Mouse (Mus musculus): ENCODE data around the gene Pgam5.

The Pgam5 gene

GRCm38 (mm10) chr5:110269141-110270101 lies at the start of gene Pgam5:
Pgam5 (minus strand) TSS chr5:110269913.
- DNase-seq (ENCODE audit: low read depth), result peak; percentile 85

- DNase-seq (ENCODE audit: low read depth), result no peak
Measured at GRCm38 (mm10) chr5:110313127-110313526, 43.4 kb upstream of the Pgam5 start.

- DNase-seq (ENCODE audit: low read depth), result no peak
Measured at GRCm38 (mm10) chr5:110308861-110309260, 39.1 kb upstream of the Pgam5 start.

GRCm38 (mm10) chr5:110300591-110300990 lies 30.9 kb upstream of the Pgam5 start:
- DNase-seq (ENCODE audit: low read depth), result no peak

- DNase-seq (ENCODE audit: low read depth), result no peak
Measured at GRCm38 (mm10) chr5:110296637-110297036, 26.9 kb upstream of the Pgam5 start.

GRCm38 (mm10) chr5:110291649-110292048 lies 21.9 kb upstream of the Pgam5 start:
- no peak for DNase-seq (ENCODE audit: low read depth)

- DNase-seq (ENCODE audit: low read depth), result no peak
Measured at GRCm38 (mm10) chr5:110287084-110287475, 17.4 kb upstream of the Pgam5 start.

- peak; percentile 17 for DNase-seq (ENCODE audit: low read depth)
Measured at GRCm38 (mm10) chr5:110286446-110287083, 16.9 kb upstream of the Pgam5 start.

- peak; percentile 87 for DNase-seq (ENCODE audit: low read depth)
Measured at GRCm38 (mm10) chr5:110285770-110286445, 16.2 kb upstream of the Pgam5 start, which contains the start of the genes Pxmp2 and Pole. Pxmp2 (minus strand) TSS chr5:110286186. Pole (plus strand) TSS chr5:110286306.

GRCm38 (mm10) chr5:110285156-110285555 lies 15.4 kb upstream of the Pgam5 start:
- DNase-seq (ENCODE audit: low read depth), result no peak

- DNase-seq (ENCODE audit: low read depth), result peak; percentile 84
Measured at GRCm38 (mm10) chr5:110284536-110284935, 14.8 kb upstream of the Pgam5 start.

- DNase-seq (ENCODE audit: low read depth), result no peak
Measured at GRCm38 (mm10) chr5:110281984-110282383, 12.3 kb upstream of the Pgam5 start.

- DNase-seq (ENCODE audit: low read depth), result no peak
Measured at GRCm38 (mm10) chr5:110276910-110277309, 7.2 kb upstream of the Pgam5 start.

- no peak for DNase-seq (ENCODE audit: low read depth)
Measured at GRCm38 (mm10) chr5:110276391-110276790, 6.7 kb upstream of the Pgam5 start.

GRCm38 (mm10) chr5:110274846-110275245 lies 5.1 kb upstream of the Pgam5 start:
- DNase-seq (ENCODE audit: low read depth), result no peak

- no peak for DNase-seq (ENCODE audit: low read depth)
Measured at GRCm38 (mm10) chr5:110274147-110274546, 4.4 kb upstream of the Pgam5 start.

- DNase-seq (ENCODE audit: low read depth), result no peak
Measured at GRCm38 (mm10) chr5:110270242-110270641, 529 bp upstream of the Pgam5 start.

- no peak for DNase-seq (ENCODE audit: low read depth)
Measured at GRCm38 (mm10) chr5:110266941-110267340, 2.8 kb downstream of the Pgam5 start.

GRCm38 (mm10) chr5:110244091-110244490 lies 25.6 kb downstream of the Pgam5 start:
- DNase-seq (ENCODE audit: low read depth), result no peak

GRCm38 (mm10) chr5:110232346-110232745 lies 37.4 kb downstream of the Pgam5 start:
- no peak for DNase-seq (ENCODE audit: low read depth)

GRCm38 (mm10) chr5:110231638-110232037 lies 38.1 kb downstream of the Pgam5 start:
- no peak for DNase-seq (ENCODE audit: low read depth)

- DNase-seq (ENCODE audit: low read depth), result peak; percentile 88
Measured at GRCm38 (mm10) chr5:110230780-110231461, 38.8 kb downstream of the Pgam5 start, which contains the start of gene Ankle2. Ankle2 (plus strand) TSS chr5:110231004.
